Mouse (Mus musculus) ES-Bruce4 (cell line): ENCODE data around the gene Stim1.

Source experiments
- CTCF ChIP-seq: IDR thresholded peaks from one replicate; pipeline ENCODE4 v1.8.1; 2011; ENCODE audit warnings: low read depth, low read length
- EP300 ChIP-seq: IDR thresholded peaks from 2 replicates; pipeline ENCODE4 v1.6.1; 2011; ENCODE audit warnings: low read depth, low read length; ENCODE audit not compliant: insufficient read depth
- POLR2A ChIP-seq: IDR thresholded peaks from one replicate; pipeline ENCODE4 v1.8.1; 2011; ENCODE audit warnings: low read length; ENCODE audit not compliant: insufficient read depth

GRCm38 (mm10) chr7:102310266-102310665 is 42.7 kb downstream of the Stim1 start:
- TF ChIP-seq POLR2A (no peak), CTCF (no peak), EP300 (no peak)
